Mouse (Mus musculus): ENCODE measurements around the gene Srl. TPM values are rescaled to one million over a fixed set of nuclear protein-coding genes. Genes with fewer than 3 reads are reported as not detected.
A peak's percentile ranks its signal among the peaks of the same experiment; 100 is the strongest.
"Not testable (repeated sequence)": the region's sequence is repeated elsewhere in the genome, so short reads cannot be mapped to it uniquely, and the experiment has no call there.

Srl gene
- total RNA-seq, 2 experiments from 2014 or later, result 2.9 TPM; not detected in 1

DNA sequence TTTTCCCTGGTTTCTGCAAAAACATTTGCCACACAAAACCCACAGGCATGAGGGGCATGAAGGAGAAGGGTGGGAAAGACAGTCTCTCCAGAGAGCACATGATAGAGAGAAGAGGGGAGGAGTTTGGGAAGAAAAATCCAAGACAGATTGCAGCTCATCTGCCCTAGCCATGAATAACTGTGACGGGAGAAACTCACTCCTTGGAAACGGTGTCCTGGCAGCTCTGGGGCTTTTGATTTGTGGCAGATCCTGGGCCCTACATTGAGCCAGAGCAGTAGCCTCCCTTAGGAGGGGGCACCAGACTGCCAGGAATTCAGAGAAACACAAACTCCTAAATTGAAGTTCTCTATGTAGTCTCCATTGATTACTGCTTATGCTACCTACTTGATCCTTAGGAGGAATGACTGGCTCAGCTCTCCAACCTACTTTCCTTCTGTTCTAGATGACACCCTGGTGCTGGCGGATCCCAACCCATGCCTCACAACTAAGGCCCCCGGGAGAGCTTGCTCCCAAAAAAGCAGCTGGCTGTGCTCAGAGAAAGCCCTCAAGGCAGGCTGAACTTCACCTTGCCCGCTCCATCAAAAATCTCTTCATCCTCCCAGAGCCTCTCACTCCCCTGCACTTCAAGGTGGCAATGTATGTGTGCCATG lies 60.9 kb downstream of the Srl start:
- no peak for ATAC-seq (replicated peaks; ENCODE audit: low FRiP score, poor library complexity, severe bottlenecking)

DNA sequence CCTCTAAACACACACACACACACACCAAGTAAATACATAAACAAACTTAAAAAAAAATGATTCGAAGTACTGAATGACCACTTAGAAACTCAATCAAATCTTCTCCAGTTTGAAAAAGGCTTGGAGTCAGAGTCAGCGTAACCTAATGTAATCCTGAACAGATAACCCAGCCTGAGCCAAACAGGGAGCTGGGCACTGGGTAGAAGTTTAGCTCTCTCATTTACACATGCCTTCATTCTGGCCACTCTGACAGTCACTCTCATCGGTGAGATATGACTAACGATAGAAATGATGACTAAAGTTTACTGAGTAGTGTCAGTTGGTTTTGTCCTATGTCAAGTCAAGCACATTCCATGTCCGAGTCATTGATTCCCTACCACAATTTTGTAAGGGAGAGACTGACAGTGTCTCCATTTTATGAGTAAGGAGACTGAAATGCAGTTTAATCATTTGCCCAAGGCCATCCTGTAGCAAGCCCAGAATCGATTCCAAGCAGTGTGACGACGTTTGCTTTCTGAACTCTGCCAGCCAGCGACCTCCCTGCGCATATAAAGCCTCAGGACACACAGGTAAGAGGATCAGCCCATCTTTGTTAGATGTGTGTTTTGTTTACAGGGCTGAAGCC lies 63.9 kb downstream of the Srl start:
- ATAC-seq (replicated peaks; ENCODE audit: low FRiP score, poor library complexity, severe bottlenecking), result no peak

DNA sequence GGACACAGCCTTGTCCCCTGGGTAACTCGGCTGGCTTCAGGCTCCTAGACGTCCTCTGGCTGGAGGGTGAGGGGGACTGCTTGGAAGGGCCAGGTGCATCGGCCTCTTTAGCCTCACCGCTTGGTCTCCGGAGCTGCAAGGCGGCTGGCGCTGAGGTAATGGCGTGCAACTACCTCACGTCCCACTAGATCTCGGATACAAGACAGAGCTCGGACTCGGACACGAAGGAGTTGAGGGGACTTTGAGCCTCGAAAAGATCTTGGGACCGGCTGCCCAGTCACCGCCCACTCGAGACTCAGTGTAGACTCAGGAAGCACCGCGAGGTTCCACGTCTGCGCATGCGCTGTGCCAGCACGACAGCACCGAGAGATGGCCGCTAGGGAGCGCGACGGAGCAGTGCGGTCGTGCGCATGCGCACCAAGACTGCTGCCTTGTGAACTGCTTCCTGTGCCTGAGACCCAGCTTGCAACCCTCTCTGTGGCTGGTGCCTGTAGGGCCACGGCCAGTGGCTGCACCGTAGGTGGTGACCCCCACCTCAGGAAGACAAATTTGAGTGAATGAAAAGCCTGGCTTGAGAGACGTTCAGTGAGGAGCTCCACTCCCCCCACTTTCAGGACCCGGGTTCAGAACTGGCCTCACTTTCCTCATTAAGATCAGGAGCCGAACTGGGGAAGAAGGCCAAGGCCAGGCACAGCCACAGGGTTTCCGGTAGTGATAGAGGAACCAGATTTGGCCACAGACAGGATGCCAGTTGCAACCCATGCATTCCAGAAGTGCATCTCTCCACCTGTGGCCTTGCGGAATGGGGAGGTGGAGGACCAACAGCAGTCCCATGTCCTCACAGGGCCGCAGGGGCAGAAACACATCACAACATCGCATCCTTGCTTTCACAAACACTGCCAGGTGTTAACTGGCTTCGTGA lies 66.5 kb downstream of the Srl start:
- ATAC-seq (replicated peaks; ENCODE audit: low FRiP score, poor library complexity, severe bottlenecking), result peak; percentile 97

DNA sequence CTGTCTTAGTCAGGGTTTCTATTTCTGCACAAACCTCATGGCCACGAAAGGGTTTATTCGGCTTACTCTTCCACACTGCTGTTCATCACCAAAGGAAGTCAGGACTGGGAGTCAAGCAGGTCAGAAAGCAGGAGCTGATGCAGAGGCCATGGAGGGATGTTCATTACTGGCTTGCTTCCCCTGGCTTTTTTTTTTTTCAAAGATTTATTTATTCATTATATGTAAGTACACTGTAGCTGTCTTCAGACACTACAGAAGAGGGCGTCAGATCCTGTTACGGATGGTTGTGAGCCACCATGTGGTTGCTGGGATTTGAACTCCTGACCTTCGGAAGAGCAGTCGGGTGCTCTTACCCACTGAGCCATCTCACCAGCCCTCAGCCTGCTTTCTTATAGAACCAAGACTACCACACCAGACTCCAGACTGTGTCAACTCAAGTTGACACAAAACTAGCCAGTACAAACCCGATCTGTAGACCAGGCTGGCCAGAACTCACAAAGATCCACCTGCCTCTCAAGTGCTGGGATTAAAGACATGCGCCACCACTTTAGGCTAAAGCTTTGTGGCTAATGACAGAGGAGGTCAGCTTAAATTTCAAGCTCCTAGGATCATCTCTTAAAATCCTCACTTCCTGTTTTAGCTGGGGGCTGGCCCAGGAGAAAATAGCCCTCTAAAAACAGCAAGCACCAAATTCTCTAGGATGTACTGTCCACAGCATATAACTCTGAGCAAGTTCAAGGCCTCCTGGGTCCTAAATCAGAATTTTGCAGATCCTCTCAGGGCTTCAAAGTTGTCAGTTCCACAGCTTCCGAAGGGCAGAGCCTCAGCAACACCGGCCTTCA lies 67.4 kb downstream of the Srl start:
- not testable (repeated sequence) for ATAC-seq (replicated peaks; ENCODE audit: low FRiP score, poor library complexity, severe bottlenecking)

DNA sequence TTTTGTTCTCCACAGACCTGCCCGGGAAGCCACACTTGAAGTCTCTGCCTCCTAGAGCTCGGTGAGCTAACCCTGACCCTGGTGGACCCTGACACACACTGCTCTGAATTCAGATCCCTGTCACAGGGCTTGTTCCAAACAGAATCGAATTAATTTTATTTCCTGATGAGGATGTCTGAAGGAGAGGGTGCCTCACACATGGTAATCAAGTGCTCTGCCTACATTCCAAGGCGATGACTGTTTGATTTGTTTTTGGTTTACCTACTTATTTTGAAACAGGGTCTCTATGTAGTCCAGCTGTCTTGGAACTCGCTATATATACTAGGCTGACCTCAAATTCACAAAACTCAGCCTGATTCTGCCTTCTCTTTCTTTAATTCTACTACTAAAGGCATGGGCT lies 68.4 kb downstream of the Srl start:
- ATAC-seq (replicated peaks; ENCODE audit: low FRiP score, poor library complexity, severe bottlenecking), result no peak

DNA sequence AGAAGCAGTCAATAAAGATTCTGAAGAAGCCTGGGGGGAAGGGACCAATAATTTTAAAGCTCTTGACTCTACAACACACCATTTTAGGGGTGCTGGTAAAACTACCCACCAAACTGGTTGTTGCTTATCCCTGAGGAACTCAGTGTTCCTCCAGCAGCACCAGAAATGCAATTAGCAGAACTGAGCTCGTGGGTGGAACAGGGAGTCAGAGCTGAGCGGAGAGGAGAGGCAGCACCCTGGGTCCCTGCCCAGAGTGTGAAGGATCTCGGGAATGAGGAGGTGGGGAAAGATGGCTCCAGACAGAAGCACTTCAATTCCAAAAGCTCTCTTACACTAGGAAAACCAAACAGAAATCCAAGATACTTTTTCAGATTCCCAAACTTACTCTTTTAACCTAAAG lies 68.9 kb downstream of the Srl start:
- no peak for ATAC-seq (replicated peaks; ENCODE audit: low FRiP score, poor library complexity, severe bottlenecking)

DNA sequence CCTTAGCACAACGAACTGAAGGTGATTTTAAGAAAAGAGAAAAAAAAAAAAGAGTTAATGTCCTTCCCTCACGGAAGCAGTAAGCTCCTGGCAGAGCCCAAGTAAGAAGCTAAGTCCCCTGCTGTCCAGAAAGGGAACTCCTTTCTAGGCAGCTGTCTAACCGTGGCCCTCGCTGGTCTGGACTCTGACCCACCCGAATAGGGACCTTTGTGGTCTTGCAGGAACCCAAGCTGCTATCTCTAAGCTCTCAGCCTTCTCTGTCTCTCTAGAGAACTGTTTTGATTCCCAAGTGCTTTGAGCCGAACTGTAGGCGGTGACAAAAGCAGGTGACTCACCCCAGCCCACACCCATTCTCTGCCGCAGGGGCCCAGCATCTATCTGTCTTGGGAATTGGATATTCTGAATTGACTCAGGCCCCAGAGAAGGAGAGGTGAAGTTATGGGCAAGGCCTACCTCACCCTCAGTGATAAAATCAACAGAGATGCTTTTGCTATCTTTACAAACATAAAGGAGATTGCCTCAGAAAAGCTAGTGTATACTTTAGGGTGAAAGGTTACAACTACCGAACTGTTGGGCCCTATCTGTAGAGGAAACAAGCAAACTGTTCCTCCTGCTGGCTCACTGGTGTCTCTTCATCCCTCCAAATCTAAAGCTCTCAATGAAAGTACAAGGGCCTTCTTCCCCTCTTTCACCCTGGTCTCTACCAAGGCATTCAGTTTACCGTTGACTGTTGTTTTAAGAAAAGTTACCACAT lies 71.8 kb downstream of the Srl start:
- ATAC-seq (replicated peaks; ENCODE audit: low FRiP score, poor library complexity, severe bottlenecking), result no peak

DNA sequence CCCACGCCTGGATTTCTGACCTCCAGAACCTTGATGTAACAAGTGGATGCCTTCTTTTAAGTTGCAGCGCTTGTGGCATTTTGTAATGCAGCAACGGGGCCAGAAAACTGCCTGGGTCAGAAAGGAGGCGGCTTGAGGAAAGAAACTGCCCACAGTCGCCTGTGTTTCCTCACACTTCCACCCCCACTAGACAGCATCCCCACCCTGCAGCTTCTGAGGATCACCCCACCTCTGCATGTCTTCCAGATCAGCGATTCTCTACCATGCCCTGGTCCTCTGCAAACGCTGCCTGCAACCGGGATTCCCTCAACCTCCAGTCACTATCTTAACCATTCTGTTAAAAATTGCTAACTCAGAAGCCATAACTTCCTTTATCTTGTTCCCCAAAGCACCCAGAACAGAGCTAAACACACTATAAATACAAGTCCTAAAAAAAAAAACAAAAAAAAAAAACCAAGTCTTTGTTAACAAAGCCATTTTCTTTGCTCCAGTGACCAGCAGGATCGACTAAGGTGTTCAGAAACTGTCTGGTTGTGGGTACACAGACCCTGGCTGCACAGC lies 77.0 kb downstream of the Srl start:
- ATAC-seq (replicated peaks; ENCODE audit: low FRiP score, poor library complexity, severe bottlenecking), result no peak

DNA sequence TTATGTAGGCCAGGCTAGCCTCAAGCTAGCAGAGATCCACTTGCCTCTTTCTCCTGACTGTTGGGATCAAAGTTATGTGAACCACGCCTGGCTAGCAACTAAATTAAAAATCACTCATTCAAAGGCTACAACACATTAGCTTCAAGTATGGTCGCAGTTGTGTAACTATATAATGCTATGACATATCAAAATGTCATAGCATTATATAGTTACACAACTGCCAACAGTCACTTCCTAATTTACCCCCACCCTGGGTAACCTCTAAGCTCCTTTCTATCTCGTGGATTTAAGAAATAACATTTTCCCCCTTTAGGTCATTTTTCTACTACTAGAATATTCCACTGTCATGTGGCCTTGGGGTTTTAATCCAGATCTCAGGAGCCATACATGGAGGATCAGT lies 83.7 kb downstream of the Srl start:
- no peak for ATAC-seq (replicated peaks; ENCODE audit: low FRiP score, poor library complexity, severe bottlenecking)

DNA sequence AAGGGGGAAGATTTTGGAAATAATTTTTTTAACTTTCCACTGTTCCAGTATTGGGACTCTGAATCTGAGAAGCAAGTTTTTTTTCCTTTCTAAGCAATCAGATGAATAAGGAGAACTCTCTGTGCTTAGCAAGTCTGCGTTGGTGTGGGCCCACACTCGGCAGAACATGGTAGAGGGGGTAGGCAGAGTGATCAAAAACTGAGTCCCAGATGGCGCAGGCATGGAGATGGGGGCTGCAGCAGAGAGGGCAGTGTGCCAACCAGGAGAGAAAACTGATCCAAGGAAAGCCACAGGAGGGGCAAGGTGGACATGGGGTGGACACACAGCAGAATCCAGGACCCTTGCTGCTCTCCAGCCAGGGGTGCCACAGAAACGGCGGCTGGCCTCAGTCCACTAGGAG lies 85.2 kb downstream of the Srl start:
- no peak for ATAC-seq (replicated peaks; ENCODE audit: low FRiP score, poor library complexity, severe bottlenecking)

DNA sequence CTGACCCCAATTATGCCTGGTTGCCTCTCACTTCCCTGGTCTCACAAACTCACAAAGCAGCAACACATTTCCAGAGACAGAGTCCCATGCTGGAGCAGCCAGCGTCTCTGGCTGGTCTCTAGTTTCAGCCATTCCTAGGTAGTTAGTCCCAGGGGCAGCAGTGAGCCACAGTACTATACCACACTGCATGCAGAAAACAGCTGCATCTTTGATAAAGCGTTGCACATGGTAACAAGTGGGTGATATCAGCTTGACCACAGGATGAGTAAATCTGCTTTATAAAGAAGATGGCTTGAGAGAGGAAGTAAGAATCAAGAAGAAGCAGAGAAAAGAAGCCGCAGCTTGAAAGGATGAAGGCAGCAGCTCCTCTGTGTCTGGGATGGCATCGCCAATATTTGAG lies 85.9 kb downstream of the Srl start:
- ATAC-seq (replicated peaks; ENCODE audit: low FRiP score, poor library complexity, severe bottlenecking), result no peak

DNA sequence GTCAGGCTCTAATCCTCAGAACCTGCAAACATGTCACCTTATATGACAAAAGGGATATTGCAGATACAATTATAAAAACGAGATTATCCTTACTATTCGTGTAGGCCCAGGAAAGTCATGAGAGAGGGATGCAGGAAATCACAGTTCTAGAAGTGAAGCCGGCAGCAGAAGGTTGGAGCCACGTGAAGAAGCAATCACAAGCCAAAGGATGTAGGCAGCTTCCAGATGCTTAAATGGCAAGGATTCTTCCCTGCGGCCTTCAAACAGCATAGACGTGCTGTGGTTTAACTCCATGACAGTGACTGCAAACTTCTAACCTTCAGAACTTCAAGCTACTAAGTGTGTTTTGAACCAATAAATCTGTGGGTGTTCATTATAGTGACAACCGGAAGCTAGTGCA lies 87.1 kb downstream of the Srl start:
- no peak for ATAC-seq (replicated peaks; ENCODE audit: low FRiP score, poor library complexity, severe bottlenecking)

DNA sequence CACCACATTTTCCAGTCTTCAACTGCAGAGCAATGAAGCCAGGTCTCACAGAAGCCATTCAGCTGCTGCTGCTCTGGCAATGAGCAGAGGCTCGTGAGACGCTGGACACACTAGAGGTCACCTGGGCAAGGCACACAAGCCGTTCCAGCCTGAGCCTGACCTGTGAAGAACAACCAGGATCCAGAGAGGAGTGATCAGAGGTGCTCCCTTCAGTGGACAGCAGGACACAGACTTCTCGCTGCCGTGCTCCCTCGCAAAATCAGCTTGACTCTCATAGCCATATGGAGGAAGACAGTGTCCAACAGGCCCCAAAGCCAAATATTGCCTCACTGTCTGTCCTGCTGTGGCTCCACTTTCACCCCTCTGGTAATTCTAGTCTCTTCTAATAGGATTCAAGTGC lies 92.2 kb downstream of the Srl start:
- no peak for ATAC-seq (replicated peaks; ENCODE audit: low FRiP score, poor library complexity, severe bottlenecking)

DNA sequence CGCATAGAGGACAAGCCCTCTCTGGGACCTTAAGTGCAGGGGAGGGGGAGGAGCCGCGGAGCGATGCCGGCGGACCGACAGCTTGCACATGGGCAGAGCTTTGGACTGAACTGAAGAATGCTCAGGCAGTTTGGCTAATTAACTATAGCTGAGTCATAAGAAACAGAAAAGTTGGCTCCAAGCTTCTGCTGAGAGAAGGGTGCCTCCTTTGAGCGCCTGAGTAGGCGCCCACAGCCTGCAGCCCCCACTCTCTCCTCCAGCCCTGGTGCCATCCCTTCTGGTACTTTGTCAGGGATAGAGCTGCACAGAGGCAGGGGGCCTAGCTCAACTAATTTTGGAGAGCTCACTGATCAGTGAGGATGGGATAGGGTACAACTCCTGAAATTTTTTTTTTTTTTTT lies 93.4 kb downstream of the Srl start:
- no peak for ATAC-seq (replicated peaks; ENCODE audit: low FRiP score, poor library complexity, severe bottlenecking)

DNA sequence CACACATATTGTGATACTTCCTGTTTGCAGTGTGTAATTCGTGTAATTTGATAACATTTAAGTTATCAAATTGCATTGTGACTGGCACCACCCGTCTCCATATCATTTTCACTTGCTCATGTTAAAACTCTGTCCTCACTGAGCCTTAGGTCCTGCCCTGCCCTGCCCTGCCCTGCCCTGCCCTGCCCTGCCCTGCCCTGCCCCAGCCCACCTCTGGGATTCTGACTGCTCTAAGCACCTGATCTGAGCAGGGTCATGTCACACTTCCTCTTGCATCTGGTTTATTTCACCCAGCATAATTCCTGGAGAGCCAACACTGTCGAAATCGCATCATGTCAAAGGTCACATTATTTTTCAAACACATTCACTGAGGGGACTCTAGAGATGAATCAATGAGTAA lies 95.2 kb downstream of the Srl start:
- no peak for ATAC-seq (replicated peaks; ENCODE audit: low FRiP score, poor library complexity, severe bottlenecking)

DNA sequence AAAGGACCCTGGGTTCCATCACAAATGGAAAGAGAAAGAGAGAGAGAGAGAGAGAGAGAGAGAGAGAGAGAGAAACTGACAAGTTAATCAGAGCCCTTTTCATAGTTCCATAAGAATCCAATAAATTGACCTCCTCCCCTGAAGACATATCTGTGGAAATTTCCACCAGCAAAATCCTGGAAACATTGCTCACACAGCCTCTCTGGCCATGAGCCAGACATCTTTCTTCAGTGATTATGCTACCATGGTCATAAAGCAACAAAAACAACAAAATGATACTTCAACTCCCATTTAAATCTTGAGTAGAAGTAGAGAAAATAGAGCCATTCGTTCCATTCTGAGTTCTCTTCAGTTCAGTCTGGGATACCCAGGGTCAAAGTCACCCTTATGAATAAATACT lies 97.2 kb downstream of the Srl start:
- no peak for ATAC-seq (replicated peaks; ENCODE audit: low FRiP score, poor library complexity, severe bottlenecking)

DNA sequence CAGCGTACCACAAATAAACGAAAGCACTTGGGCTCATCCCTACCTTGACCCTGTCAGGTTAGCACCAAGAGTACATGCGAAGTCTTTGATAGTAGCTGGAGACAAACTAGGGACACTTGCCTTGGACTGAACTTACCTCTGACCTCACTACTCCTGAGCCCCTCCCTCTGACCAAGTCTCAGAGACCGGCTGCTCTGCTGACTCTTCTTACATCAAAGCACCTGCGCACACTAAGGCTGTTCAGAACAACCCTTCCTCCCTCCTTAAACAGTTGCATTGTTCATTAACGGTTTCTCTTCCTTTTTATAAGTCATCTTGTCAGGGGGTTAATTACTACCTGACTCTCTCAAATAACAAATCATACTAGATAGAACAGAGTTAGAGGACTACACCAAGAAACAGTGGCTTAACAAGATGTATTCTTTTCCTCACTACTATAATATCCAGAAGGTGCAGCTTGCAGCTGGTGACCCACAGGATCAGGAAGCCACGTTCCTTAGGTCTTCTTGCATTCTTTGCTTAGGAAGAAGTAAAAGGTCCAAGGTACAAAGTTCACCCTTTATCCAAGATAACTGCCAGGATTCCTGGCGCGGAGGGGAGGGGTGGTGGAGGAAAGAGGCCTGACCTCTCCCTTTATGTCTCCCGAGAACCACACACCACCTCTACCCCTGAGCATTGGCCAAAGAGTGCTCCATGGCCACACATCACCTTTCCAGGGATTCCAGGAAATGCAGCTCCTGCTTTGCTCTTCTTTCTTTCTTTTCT lies 102.1 kb downstream of the Srl start:
- no peak for ATAC-seq (replicated peaks; ENCODE audit: low FRiP score, poor library complexity, severe bottlenecking)

DNA sequence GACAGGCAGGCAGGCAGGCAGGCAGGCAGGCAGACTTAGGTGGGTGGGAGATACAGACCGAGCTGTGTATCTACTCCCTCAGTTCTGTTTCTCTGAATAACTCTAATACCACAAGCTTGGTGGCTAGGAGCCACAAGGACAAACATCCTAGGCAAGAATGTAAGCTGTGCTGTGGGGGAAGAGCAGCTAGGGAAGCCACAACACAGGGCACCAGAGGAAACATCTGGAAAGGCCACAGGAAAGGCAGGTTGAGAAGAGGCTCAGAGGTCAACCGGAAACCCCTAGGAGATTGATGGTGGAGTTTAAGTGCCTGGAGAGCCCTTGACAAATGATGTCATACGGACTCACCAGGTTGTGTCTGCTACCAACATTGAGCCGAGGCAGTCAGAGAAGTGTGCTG lies 104.9 kb downstream of the Srl start:
- ATAC-seq (replicated peaks; ENCODE audit: low FRiP score, poor library complexity, severe bottlenecking), result no peak

Data from erythroid progenitor cell, adult 5-6 weeks (primary cell).